Mouse (Mus musculus) adrenal gland, adult 10 weeks (tissue): ENCODE measurements around the gene Mcm8. TPM values are rescaled to one million over a fixed set of nuclear protein-coding genes. Genes with fewer than 3 reads are reported as not detected.

ENCODE experiments used
- polyA plus RNA-seq: library from polyadenylated mRNA; stranded (reverse); fragments of 350-450 nt; fragmentation: Illumina TruSeq; extraction: RNeasy Lipid Tissue Mini Kit (QIAGEN cat#74804); gene quantifications from one replicate; pipeline ENCODE4 v1.2.3, GENCODE M21; 2014; ENCODE audit warnings: low read depth, low replicate concordance

The Mcm8 gene
- 7.1 TPM for polyA plus RNA-seq

GRCm38 (mm10) chr2:132815608-132816314, at the start of gene Mcm8, which contains the start of gene Trmt6:
Gene Mcm8, plus strand, starts transcription at chr2:132816141.
Gene Trmt6, minus strand, starts transcription at chr2:132816055.

GRCm38 (mm10) chr2:132780978-132781377, 35.0 kb upstream of the Mcm8 start, which contains the start of gene Chgb:
Gene Chgb, plus strand, starts transcription at chr2:132781278.

DNA sequence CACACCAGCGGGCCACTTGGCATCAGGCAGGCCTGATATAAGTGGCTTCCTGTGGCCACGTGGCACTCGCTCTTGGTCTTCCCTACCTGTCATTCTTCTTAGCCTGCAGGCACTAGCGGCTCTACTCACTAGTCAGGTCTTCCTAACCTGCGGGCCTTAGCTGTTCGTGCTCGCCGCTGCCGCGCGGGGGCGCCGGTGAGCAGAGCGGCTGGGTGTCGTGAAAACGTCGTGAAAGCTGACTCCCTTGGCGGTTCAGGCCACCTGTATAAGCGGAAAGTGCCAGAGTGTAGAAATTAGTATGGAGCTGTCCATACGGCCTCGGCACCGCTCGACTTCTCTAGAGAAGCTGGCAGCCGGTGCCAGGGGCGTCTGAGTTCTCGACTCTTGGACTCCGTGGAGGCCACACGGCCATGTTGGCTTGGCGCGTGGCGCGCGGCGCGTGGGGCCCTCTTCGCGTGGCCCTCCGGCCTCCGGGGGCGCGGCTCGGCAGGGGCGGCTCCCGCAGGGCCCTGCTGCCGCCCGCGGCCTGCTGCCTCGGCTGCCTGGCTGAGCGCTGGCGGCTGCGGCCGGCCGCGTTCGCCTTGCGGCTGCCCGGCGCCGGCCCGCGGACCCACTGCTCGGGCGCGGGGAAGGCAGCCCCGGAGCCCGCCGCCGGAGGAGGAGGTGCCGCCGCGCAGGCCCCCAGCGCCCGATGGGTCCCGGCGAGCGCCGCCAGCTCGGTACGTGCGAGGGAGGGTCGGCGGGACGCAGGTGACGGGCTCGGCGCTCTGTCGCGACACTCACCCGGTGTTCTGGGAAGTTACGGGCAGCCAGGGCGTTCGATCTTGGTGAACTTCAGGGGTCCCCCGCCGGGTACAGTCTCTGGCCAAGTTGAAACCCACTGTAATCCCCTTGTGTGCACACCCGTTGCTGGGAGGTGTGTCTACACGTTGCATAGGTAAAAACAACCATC, 30.7 kb downstream of the Mcm8 start, which contains the start of gene Crls1:
Gene Crls1, plus strand, starts transcription at position 260 of the 952 bp plus-strand sequence.

DNA sequence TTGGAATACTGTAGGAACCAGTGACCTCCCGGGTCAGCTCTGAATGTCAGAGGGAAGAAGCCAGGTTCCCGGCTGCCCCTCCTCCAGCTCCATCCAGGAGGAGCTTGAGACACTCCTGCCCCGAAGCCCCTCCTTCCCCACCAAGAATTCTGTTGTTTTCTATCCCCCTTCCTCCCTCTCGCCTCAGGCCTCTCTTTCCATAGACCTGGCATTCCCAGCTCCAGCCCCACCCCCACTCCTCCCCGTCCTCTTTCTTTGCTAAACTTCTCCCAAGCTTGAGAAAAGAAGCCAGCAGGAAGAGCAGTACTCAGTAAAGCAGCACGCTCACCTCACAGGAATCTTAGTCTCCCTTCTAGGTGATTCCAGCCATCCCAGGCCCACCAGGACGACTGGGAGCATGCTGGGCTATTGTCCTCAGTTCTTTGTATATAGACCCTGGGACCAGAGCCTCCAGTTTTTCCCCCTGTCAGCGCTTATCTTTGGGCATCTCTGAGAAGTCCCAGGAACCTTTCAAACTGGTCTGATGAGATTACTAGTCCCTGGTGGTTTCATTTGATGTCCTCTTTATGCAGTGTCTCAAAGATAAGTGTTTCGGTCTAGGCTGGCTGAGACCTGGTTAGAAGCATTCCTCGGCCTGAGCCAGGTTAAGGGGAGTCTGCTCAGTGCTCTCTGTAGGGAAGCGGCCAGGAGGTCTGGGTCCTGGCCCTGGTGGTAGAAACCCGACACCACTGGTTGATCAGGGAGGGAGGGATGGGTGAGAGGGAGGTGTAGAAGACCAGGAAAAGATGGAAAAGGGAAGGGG, 65.1 kb downstream of the Mcm8 start, which contains the start of gene Lrrn4:
Gene Lrrn4, minus strand, starts transcription at position 48 of the 802 bp plus-strand sequence.

Other genes with a start within 250 kb of the Mcm8 start
- 110 TPM for gene Gpcpd1, start 228.4 kb upstream of the Mcm8 start, polyA plus RNA-seq
- 4.9 TPM for gene Shld1, start 129.2 kb upstream of the Mcm8 start, polyA plus RNA-seq
- gene Chgb, start 34.9 kb upstream of the Mcm8 start, polyA plus RNA-seq = 1,752 TPM
- 54.6 TPM for gene Trmt6, start 86 bp upstream of the Mcm8 start, polyA plus RNA-seq
- gene Crls1, start 30.5 kb downstream of the Mcm8 start, polyA plus RNA-seq = 385 TPM
- 5.5 TPM for gene Lrrn4, start 64.8 kb downstream of the Mcm8 start, polyA plus RNA-seq
- not detected for gene Fermt1, start 129.8 kb downstream of the Mcm8 start, polyA plus RNA-seq